Mouse (Mus musculus): ENCODE results near the gene Utrn.

DNA sequence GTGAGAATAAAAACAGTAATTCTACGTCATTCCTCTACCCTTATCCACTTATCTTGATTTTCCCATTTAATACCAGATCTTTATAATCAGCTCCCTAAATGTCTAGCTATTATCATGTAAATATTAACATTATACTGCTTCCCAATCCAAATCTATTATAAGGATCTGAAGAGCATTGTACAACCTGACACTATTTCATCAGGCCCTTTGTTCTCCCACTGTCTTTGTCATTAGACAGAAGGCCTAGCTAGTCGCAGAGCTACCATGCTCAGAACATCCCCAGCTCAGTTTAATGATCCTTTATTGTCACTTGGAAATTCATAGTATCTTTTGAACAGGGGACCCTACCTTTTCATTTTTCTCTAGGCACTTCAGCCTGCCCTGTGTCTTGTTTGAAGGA is 436.0 kb downstream of the Utrn start:
- TF ChIP-seq CTCF (IDR thresholded peaks at IDR 0.05; ENCODE audit: control insufficient read depth, insufficient read depth, insufficient replicate concordance, low read depth, low read length) = no peak
- TF ChIP-seq POLR2A (IDR thresholded peaks at IDR 0.05; ENCODE audit: control insufficient read depth, low read depth, low read length) = no peak

Data from testis, adult 2 months (tissue).